Mouse (Mus musculus) CH12.LX (cell line): ENCODE data around the gene Sgpp1. TPM values are rescaled to one million over a fixed set of nuclear protein-coding genes. Genes with fewer than 3 reads are reported as not detected.

ENCODE experiments used
- DNase-seq: peaks from one replicate; pipeline ENCODE4 v3.0.0-alpha.2; 2013; ENCODE audit errors: extremely low read depth
- H3K27ac ChIP-seq: 2 replicates; pipeline ENCODE4 v1.5.1; 2012; ENCODE audit warnings: low read depth, mild to moderate bottlenecking, control low read depth, moderate library complexity; ENCODE audit not compliant: insufficient read depth
- H3K27me3 ChIP-seq: replicated peaks from 2 replicates; pipeline ENCODE3; 2012; ENCODE audit warnings: inconsistent platforms
- H3K36me3 ChIP-seq, 2 experiments: replicated peaks in 1 of 2; 2 replicates each; pipeline versions ENCODE3 to v1.6.1; 2012; ENCODE audit warnings: inconsistent platforms in 1 of 2, low read length in 1 of 2, mild to moderate bottlenecking in 1 of 2, mixed read lengths in 1 of 2, moderate library complexity in 1 of 2; ENCODE audit not compliant: control insufficient read depth in 1 of 2, insufficient read depth in 1 of 2
- H3K4me1 ChIP-seq, 2 experiments: 2 replicates each; pipeline ENCODE4 v1.6.1; 2012; ENCODE audit warnings: inconsistent platforms in 1 of 2, moderate library complexity in 1 of 2; ENCODE audit not compliant: insufficient read depth in 2 of 2, control insufficient read depth in 1 of 2
- H3K4me2 ChIP-seq: 2 replicates; pipeline ENCODE4 v1.6.1; 2012; ENCODE audit warnings: low read depth, mild to moderate bottlenecking, control low read depth; ENCODE audit not compliant: poor library complexity, insufficient read depth, severe bottlenecking
- H3K4me3 ChIP-seq, 3 experiments: fragments of 150-350 bp in 1 of 3; sonication (generic) in 1 of 3; replicated peaks in 1 of 3; 2 replicates each; pipeline versions ENCODE3 to v1.5.1; 2011 to 2012; ENCODE audit warnings: low read depth in 2 of 3, low read length in 2 of 3, mild to moderate bottlenecking in 2 of 3, moderate library complexity in 2 of 3, control low read depth in 1 of 3, improper control_type of control experiment in 1 of 3, inconsistent platforms in 1 of 3, mixed read lengths in 1 of 3; ENCODE audit not compliant: poor library complexity in 1 of 3
- H3K79me2 ChIP-seq: replicated peaks from 2 replicates; pipeline ENCODE4 v1.6.1; 2012; ENCODE audit warnings: mild to moderate bottlenecking, moderate library complexity; ENCODE audit not compliant: control insufficient read depth, poor library complexity, insufficient read depth, severe bottlenecking; ENCODE audit errors: extremely low read depth
- H3K9ac ChIP-seq: 2 replicates; pipeline ENCODE4 v1.6.1; 2012; ENCODE audit warnings: low read depth, mild to moderate bottlenecking, control low read depth, moderate library complexity; ENCODE audit not compliant: insufficient read depth
- H3K9me3 ChIP-seq: replicated peaks from 2 replicates; pipeline ENCODE3; 2012; ENCODE audit warnings: low read length, inconsistent platforms, mixed read lengths
- BHLHE40 ChIP-seq: IDR thresholded peaks from 2 replicates; pipeline ENCODE4 v1.6.1; 2011; ENCODE audit warnings: mild to moderate bottlenecking, low read depth, low read length, improper control_type of control experiment
- CHD1 ChIP-seq: IDR thresholded peaks from 2 replicates; pipeline ENCODE4 v1.6.1; 2012; ENCODE audit warnings: low read depth, low read length, improper control_type of control experiment, inconsistent platforms
- CHD2 ChIP-seq: IDR thresholded peaks from 2 replicates; pipeline ENCODE4 v1.6.1; 2011; ENCODE audit warnings: low read length, improper control_type of control experiment
- CTCF ChIP-seq, 2 experiments: IDR thresholded peaks in 1 of 2; conservative IDR thresholded peaks in 1 of 2; 2 replicates each; pipeline ENCODE4 v1.5.1; 2011 to 2012; ENCODE audit warnings: low read depth in 2 of 2, low read length in 2 of 2, improper control_type of control experiment in 1 of 2, inconsistent platforms in 1 of 2, mild to moderate bottlenecking in 1 of 2, moderate library complexity in 1 of 2
- E2F4 ChIP-seq: IDR thresholded peaks from 2 replicates; pipeline ENCODE4 v1.6.1; 2011; ENCODE audit warnings: low read depth, low read length, improper control_type of control experiment; ENCODE audit not compliant: insufficient replicate concordance
- ELF1 ChIP-seq: IDR thresholded peaks from 2 replicates; pipeline ENCODE4 v1.6.1; 2014; ENCODE audit warnings: low read depth, mild to moderate bottlenecking, inconsistent platforms, low read length, improper control_type of control experiment
- EP300 ChIP-seq: IDR thresholded peaks from 2 replicates; pipeline ENCODE4 v1.6.1; 2011; ENCODE audit warnings: low read length, improper control_type of control experiment
- ETS1 ChIP-seq: conservative IDR thresholded peaks from 2 replicates; pipeline ENCODE4 v1.6.1; 2012; ENCODE audit warnings: low read depth, mild to moderate bottlenecking, inconsistent platforms, low read length, improper control_type of control experiment, moderate library complexity
- GABPA ChIP-seq: IDR thresholded peaks from 2 replicates; pipeline ENCODE4 v1.6.1; 2012; ENCODE audit warnings: low read depth, low read length, improper control_type of control experiment, inconsistent platforms; ENCODE audit not compliant: insufficient replicate concordance
- HCFC1 ChIP-seq: IDR thresholded peaks from 2 replicates; pipeline ENCODE4 v1.6.1; 2012; ENCODE audit warnings: low read depth, mild to moderate bottlenecking, inconsistent platforms, low read length, improper control_type of control experiment
- IRF4 ChIP-seq: IDR thresholded peaks from 2 replicates; pipeline ENCODE4 v1.6.1; 2014; ENCODE audit warnings: low read depth, mild to moderate bottlenecking, inconsistent platforms, low read length, improper control_type of control experiment
- JUN ChIP-seq: IDR thresholded peaks from 2 replicates; pipeline ENCODE4 v1.6.1; 2011; ENCODE audit warnings: low read depth, mild to moderate bottlenecking, low read length, improper control_type of control experiment, moderate library complexity; ENCODE audit not compliant: insufficient read depth
- JUND ChIP-seq: conservative IDR thresholded peaks from 2 replicates; pipeline ENCODE4 v1.6.1; 2011; ENCODE audit warnings: low read depth, low read length, improper control_type of control experiment
- KAT2A ChIP-seq: IDR thresholded peaks from 2 replicates; pipeline ENCODE4 v1.6.1; 2012; ENCODE audit warnings: low read length, improper control_type of control experiment, inconsistent platforms; ENCODE audit not compliant: insufficient replicate concordance
- MAFK ChIP-seq: IDR thresholded peaks from 2 replicates; pipeline ENCODE4 v1.6.1; 2011; ENCODE audit warnings: low read length, improper control_type of control experiment; ENCODE audit not compliant: insufficient replicate concordance
- MAX ChIP-seq: IDR thresholded peaks from 2 replicates; pipeline ENCODE4 v1.6.1; 2011; ENCODE audit warnings: low read length, improper control_type of control experiment
- MAZ ChIP-seq: IDR thresholded peaks from 2 replicates; pipeline ENCODE4 v1.6.1; 2012; ENCODE audit warnings: low read depth, mild to moderate bottlenecking, inconsistent platforms, low read length, improper control_type of control experiment, moderate library complexity
- MEF2A ChIP-seq: IDR thresholded peaks from 2 replicates; pipeline ENCODE4 v1.6.1; 2014; ENCODE audit warnings: low read depth, mild to moderate bottlenecking, inconsistent platforms, low read length, improper control_type of control experiment, borderline replicate concordance
- MXI1 ChIP-seq: IDR thresholded peaks from 2 replicates; pipeline ENCODE4 v1.6.1; 2011; ENCODE audit warnings: mild to moderate bottlenecking, low read depth, low read length, improper control_type of control experiment
- MYC ChIP-seq: IDR thresholded peaks from 2 replicates; pipeline ENCODE4 v1.6.1; 2011; ENCODE audit warnings: low read depth, mild to moderate bottlenecking, improper control_type of control experiment, low read length
- NELFE ChIP-seq: IDR thresholded peaks from 2 replicates; pipeline ENCODE4 v1.6.1; 2011; ENCODE audit warnings: low read depth, low read length, improper control_type of control experiment
- NRF1 ChIP-seq: IDR thresholded peaks from 2 replicates; pipeline ENCODE4 v1.6.1; 2014; ENCODE audit warnings: low read depth, mild to moderate bottlenecking, inconsistent platforms, low read length, improper control_type of control experiment, moderate library complexity
- PAX5 ChIP-seq: IDR thresholded peaks from 2 replicates; pipeline ENCODE4 v1.6.1; 2012; ENCODE audit warnings: low read length, inconsistent platforms, mixed read lengths
- POLR2A ChIP-seq: IDR thresholded peaks from 2 replicates; pipeline ENCODE4 v1.6.1; 2011; ENCODE audit warnings: low read depth, mild to moderate bottlenecking, improper control_type of control experiment, low read length
- POLR2AphosphoS2 ChIP-seq: IDR thresholded peaks from 2 replicates; pipeline ENCODE4 v1.6.1; 2011; ENCODE audit warnings: low read depth, low read length, improper control_type of control experiment
- RAD21 ChIP-seq: IDR thresholded peaks from 2 replicates; pipeline ENCODE4 v1.6.1; 2011; ENCODE audit warnings: low read depth, mild to moderate bottlenecking, low read length, improper control_type of control experiment, moderate library complexity
- RCOR1 ChIP-seq: conservative IDR thresholded peaks from 2 replicates; pipeline ENCODE4 v1.6.1; 2012; ENCODE audit warnings: low read depth, mild to moderate bottlenecking, inconsistent platforms, low read length, improper control_type of control experiment
- SIN3A ChIP-seq: IDR thresholded peaks from 2 replicates; pipeline ENCODE4 v1.6.1; 2012; ENCODE audit warnings: low read length, improper control_type of control experiment, inconsistent platforms
- SMC3 ChIP-seq: IDR thresholded peaks from 2 replicates; pipeline ENCODE4 v1.6.1; 2011; ENCODE audit warnings: low read depth, low read length, improper control_type of control experiment
- TBP ChIP-seq: conservative IDR thresholded peaks from 2 replicates; pipeline ENCODE4 v1.6.1; 2011; ENCODE audit warnings: low read depth, low read length, improper control_type of control experiment
- TCF12 ChIP-seq: IDR thresholded peaks from 2 replicates; pipeline ENCODE4 v1.6.1; 2014; ENCODE audit warnings: low read depth, mild to moderate bottlenecking, inconsistent platforms, low read length, improper control_type of control experiment
- UBTF ChIP-seq: IDR thresholded peaks from 2 replicates; pipeline ENCODE4 v1.6.1; 2012; ENCODE audit warnings: low read depth, mild to moderate bottlenecking, inconsistent platforms, low read length, improper control_type of control experiment, moderate library complexity
- USF1 ChIP-seq: IDR thresholded peaks from 2 replicates; pipeline ENCODE4 v1.6.1; 2014; ENCODE audit warnings: low read depth, mild to moderate bottlenecking, inconsistent platforms, low read length, improper control_type of control experiment
- USF2 ChIP-seq: conservative IDR thresholded peaks from 2 replicates; pipeline ENCODE4 v1.6.1; 2011; ENCODE audit warnings: low read depth, low read length, improper control_type of control experiment
- ZC3H11A ChIP-seq: IDR thresholded peaks from 2 replicates; pipeline ENCODE4 v1.6.1; 2012; ENCODE audit warnings: low read depth, mild to moderate bottlenecking, inconsistent platforms, low read length, improper control_type of control experiment
- ZKSCAN1 ChIP-seq: IDR thresholded peaks from 2 replicates; pipeline ENCODE4 v1.6.1; 2012; ENCODE audit warnings: low read depth, inconsistent platforms, low read length, improper control_type of control experiment, borderline replicate concordance
- ZMIZ1 ChIP-seq: IDR thresholded peaks from 2 replicates; pipeline ENCODE4 v1.6.1; 2012; ENCODE audit warnings: low read depth, mild to moderate bottlenecking, inconsistent platforms, low read length, improper control_type of control experiment
- ZNF384 ChIP-seq: IDR thresholded peaks from 2 replicates; pipeline ENCODE4 v1.6.1; 2012; ENCODE audit warnings: low read depth, low read length, improper control_type of control experiment, inconsistent platforms
- dilution Hi-C: fragments of 300-500 bp; cut with MboI; formaldehyde crosslinking; loops from 2 replicates; pipeline ENCODE4 v1.14.3; 2020; ENCODE audit warnings: low sequenced_read_pairs; ENCODE audit not compliant: extremely low pct_unique_long_range_greater_than_20kb, extremely low pct_ligation_motif_present
- in situ Hi-C: fragments of 300-500 bp; cut with MboI; formaldehyde crosslinking; loops from 3 replicates; pipeline ENCODE4 v1.14.3; 2019; ENCODE audit warnings: low sequenced_read_pairs, low pct_ligation_motif_present, low pct_unique_long_range_greater_than_20kb, mixed read lengths
- polyA plus RNA-seq: library from polyadenylated mRNA; unstranded; fragments of >175 nt; gene quantifications from 2 replicates; pipeline ENCODE4 v1.2.1, GENCODE M21; 2012; ENCODE audit warnings: low read depth; ENCODE audit not compliant: insufficient read length
- total RNA-seq, 2 experiments: library from RNA; depleted of rRNA; stranded (reverse); fragments of 300-350 nt in 1 of 2; fragments of >200 nt in 1 of 2; gene quantifications; 2 replicates each; pipeline ENCODE4 v1.2.3; 2012 to 2014

The Sgpp1 gene
- total and polyA plus RNA-seq, 3 experiments = 17.3 to 43.9 (median 23.6) TPM

GRCm38 (mm10) chr12:75669258-75670106, 66.0 kb downstream of the Sgpp1 start, which contains the start of gene Wdr89:
Gene Wdr89 (minus strand): TSS chr12:75669537.
- dilution Hi-C loops = no loop called here
- H3K79me2 ChIP-seq = peaks cover 22% of the 10 kb centered on the region
- peak; percentile 100 for DNase-seq

GRCm38 (mm10) chr12:75668916-75669257, 66.6 kb downstream of the Sgpp1 start:
- in situ Hi-C loops (no loop called here), dilution Hi-C loops (no loop called here)
- H3K9me3 ChIP-seq = no peaks in the 10 kb centered on the region
- H3K9ac ChIP-seq = peak overlapping the region; percentile 52
- TF ChIP-seq SMC3 (no peak), USF1 (no peak), ZC3H11A (no peak), SIN3A (no peak), MEF2A (no peak), CHD2 (no peak)
- H3K4me1 ChIP-seq = peaks cover 5 to 44% of the 10 kb centered on the region in 2 experiments
- no peak for DNase-seq
- H3K4me3 ChIP-seq = peak overlapping the region; percentile 76 to 90 (median 84)
- no peaks in the 10 kb centered on the region for H3K27me3 ChIP-seq
- peaks cover 0 to 35% of the 10 kb centered on the region in 2 experiments for H3K36me3 ChIP-seq
- H3K79me2 ChIP-seq = peaks cover 25% of the 10 kb centered on the region
- peak overlapping the region; percentile 35; the same call in 1 of the 2 replicates for H3K27ac ChIP-seq
- peak overlapping the region; percentile 45; the same call in 1 of the 2 replicates for H3K4me2 ChIP-seq

More at GRCm38 (mm10) chr12:75669258-75670106, 66.0 kb downstream of the Sgpp1 start, which contains the start of gene Wdr89:
- in situ Hi-C loops = no loop called here
- peak within 1 kb of the TSS; percentile 66 for H3K4me2 ChIP-seq
- H3K9ac ChIP-seq = peak within 1 kb of the TSS; percentile 96
- peaks cover 0 to 38% of the 10 kb centered on the region in 2 experiments for H3K36me3 ChIP-seq
- H3K9me3 ChIP-seq = no peaks in the 10 kb centered on the region
- peak within 1 kb of the TSS; percentile 58 for H3K27ac ChIP-seq
- no peaks in the 10 kb centered on the region for H3K27me3 ChIP-seq
- TF ChIP-seq JUN = no peak
- peak; percentile 27; the same call in 1 of the 2 replicates for TF ChIP-seq IRF4
- TF ChIP-seq CHD1 = no peak
- TF ChIP-seq MAFK = 0 out of 2 replicates have a peak, but pooled peaks have one; percentile 8
- TF ChIP-seq MAX = peak; percentile 90
- TF ChIP-seq MXI1 = peak; percentile 93
- no peak for TF ChIP-seq ZNF384
- no peak; the same call in 1 of the 2 replicates for TF ChIP-seq USF2
- no peak for TF ChIP-seq PAX5
- TF ChIP-seq MYC = peak; percentile 83
- TF ChIP-seq E2F4 = peak; percentile 83; the same call in 1 of the 2 replicates
- peak; percentile 25; the same call in 1 of the 2 replicates for TF ChIP-seq GABPA
- peak; percentile 81 for TF ChIP-seq CHD2
- TF ChIP-seq RAD21 = no peak
- peak; percentile 91 for TF ChIP-seq HCFC1
- TF ChIP-seq TBP = peak; percentile 81
- no peak for TF ChIP-seq RCOR1
- peak; percentile 93 for TF ChIP-seq SIN3A
- TF ChIP-seq NELFE = peak; percentile 83
- peak; percentile 77; the same call in 1 of the 2 replicates for TF ChIP-seq ZMIZ1
- no peak for TF ChIP-seq USF1
- TF ChIP-seq ELF1 = peak; percentile 99
- 0 out of 2 replicates have a peak, but pooled peaks have one; percentile 6 for TF ChIP-seq ETS1
- TF ChIP-seq UBTF = 0 out of 2 replicates have a peak, but pooled peaks have one; percentile 35
- TF ChIP-seq SMC3 = no peak
- TF ChIP-seq JUND = peak; percentile 48; the same call in 1 of the 2 replicates
- no peak for TF ChIP-seq ZKSCAN1
- TF ChIP-seq TCF12 = peak; percentile 80
- TF ChIP-seq MEF2A = peak; percentile 52
- TF ChIP-seq ZC3H11A = no peak
- TF ChIP-seq NRF1 = peak; percentile 100
- TF ChIP-seq BHLHE40 = peak; percentile 76
- peak; percentile 94 for TF ChIP-seq POLR2AphosphoS2
- peak; percentile 91; the same call in 1 of the 2 replicates for TF ChIP-seq KAT2A
- peak; percentile 95 for TF ChIP-seq POLR2A
- TF ChIP-seq CTCF (conservative IDR thresholded peaks at IDR 0.05 in 1 of 2, IDR thresholded peaks at IDR 0.05 in 1 of 2; ENCODE audit: low read depth in 2 of 2, low read length in 2 of 2) = peak in 1 of 2 experiments; percentile 37; a peak in 2 of 4 replicates
- TF ChIP-seq MAZ = 0 out of 2 replicates have a peak, but pooled peaks have one; percentile 56
- no peak for TF ChIP-seq EP300
- peak within 1 kb of the TSS; percentile 76 to 95 (median 90) for H3K4me3 ChIP-seq
- peaks cover 5 to 44% of the 10 kb centered on the region in 2 experiments for H3K4me1 ChIP-seq
